Mouse (Mus musculus) heart, embryonic 16.5 days (tissue): ENCODE measurements around the gene Rpl31. TPM values are rescaled to one million over a fixed set of nuclear protein-coding genes. Genes with fewer than 3 reads are reported as not detected.

ENCODE experiments used
- ATAC-seq: fragments of 200-750 bp; cut with Nextera tagmentation; replicated peaks from 2 replicates; pipeline ENCODE4 v1.8.0; 2017; ENCODE audit warnings: moderate number of reproducible peaks; ENCODE audit not compliant: insufficient read depth, low FRiP score; ENCODE audit errors: extremely low read depth
- H3K27ac ChIP-seq: fragments of 300-500 bp; sonication (generic); 2 replicates; pipeline ENCODE4 v1.5.1; 2014; ENCODE audit warnings: mild to moderate bottlenecking, low read length, control low read depth, moderate library complexity
- H3K27me3 ChIP-seq: fragments of 300-500 bp; sonication (generic); 2 replicates; pipeline ENCODE4 v1.6.1; 2014; ENCODE audit warnings: low read length, mixed read lengths; ENCODE audit not compliant: control insufficient read depth, insufficient read depth
- H3K36me3 ChIP-seq: fragments of 300-500 bp; sonication (generic); 2 replicates; pipeline ENCODE4 v1.6.1; 2014; ENCODE audit not compliant: control insufficient read depth, insufficient read depth
- H3K4me1 ChIP-seq: fragments of 300-500 bp; sonication (generic); 2 replicates; pipeline ENCODE4 v1.6.1; 2014; ENCODE audit warnings: low read length, mixed read lengths; ENCODE audit not compliant: control insufficient read depth, insufficient read depth
- H3K4me2 ChIP-seq: fragments of 300-500 bp; sonication (generic); 2 replicates; pipeline ENCODE4 v1.6.1; 2014; ENCODE audit warnings: low read depth, mild to moderate bottlenecking, control low read depth, low read length
- H3K4me3 ChIP-seq: fragments of 300-500 bp; sonication (generic); 2 replicates; pipeline ENCODE4 v1.5.1; 2014; ENCODE audit warnings: mild to moderate bottlenecking, control low read depth, low read length
- H3K9ac ChIP-seq: fragments of 300-500 bp; sonication (generic); 2 replicates; pipeline ENCODE4 v1.6.1; 2014; ENCODE audit warnings: low read length, control low read depth
- H3K9me3 ChIP-seq: fragments of 300-500 bp; sonication (generic); replicated peaks from 2 replicates; pipeline ENCODE4 v1.6.1; 2016; ENCODE audit warnings: low read length; ENCODE audit not compliant: control insufficient read depth
- WGBS: fragments of 180-500 bp; shearing (Covaris S2); extraction: QIAGEN DNeasy Blood & Tissue Kit; methylation state at CpG from one replicate; pipeline ENCODE4 v1.1.7; 2014; 5-methylcytosine and 5-hydroxymethylcytosine counted together
- polyA plus RNA-seq: library from polyadenylated mRNA; unstranded; fragments of >200 nt; fragmentation: Nextera tagmentation; extraction: Ambion mirVana; gene quantifications from 2 replicates; pipeline ENCODE4 v1.2.1, GENCODE M21; 2015

Rpl31 gene
- polyA plus RNA-seq, 1 experiment from 2014 or later = 254 TPM

DNA sequence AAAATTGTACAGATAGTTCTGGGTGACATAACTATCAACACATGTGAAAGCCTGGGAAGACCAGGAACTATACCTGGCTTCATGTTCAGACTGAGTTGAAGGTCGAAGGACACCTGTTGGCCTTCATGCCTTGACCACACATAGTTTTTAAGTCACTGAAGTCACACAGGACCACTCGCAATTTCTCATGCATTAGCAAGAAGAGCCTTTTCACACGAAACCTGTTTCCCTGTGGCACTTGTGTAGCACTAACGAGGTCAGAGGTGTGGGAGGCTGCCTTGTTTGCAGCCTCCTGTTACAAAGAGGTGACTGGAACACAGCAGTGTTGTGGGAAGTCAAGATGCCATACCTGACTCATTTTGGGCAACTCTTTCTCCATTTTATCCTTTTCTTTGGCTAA is 5.7 kb downstream of the Rpl31 start:
- no peak overlapping the region for H3K9ac ChIP-seq
- no peak overlapping the region for H3K4me3 ChIP-seq
- no peak for ATAC-seq
- no peak overlapping the region for H3K4me2 ChIP-seq
- H3K27ac ChIP-seq = no peak overlapping the region
- H3K9me3 ChIP-seq = no peaks in the 10 kb centered on the region
- whole genome bisulfite sequencing = 65% methylated on average over 4 of the region's 4 CpGs
- peaks cover 9% of the 10 kb centered on the region for H3K4me1 ChIP-seq
- peaks cover 55% of the 10 kb centered on the region for H3K36me3 ChIP-seq
- H3K27me3 ChIP-seq = no peaks in the 10 kb centered on the region

DNA sequence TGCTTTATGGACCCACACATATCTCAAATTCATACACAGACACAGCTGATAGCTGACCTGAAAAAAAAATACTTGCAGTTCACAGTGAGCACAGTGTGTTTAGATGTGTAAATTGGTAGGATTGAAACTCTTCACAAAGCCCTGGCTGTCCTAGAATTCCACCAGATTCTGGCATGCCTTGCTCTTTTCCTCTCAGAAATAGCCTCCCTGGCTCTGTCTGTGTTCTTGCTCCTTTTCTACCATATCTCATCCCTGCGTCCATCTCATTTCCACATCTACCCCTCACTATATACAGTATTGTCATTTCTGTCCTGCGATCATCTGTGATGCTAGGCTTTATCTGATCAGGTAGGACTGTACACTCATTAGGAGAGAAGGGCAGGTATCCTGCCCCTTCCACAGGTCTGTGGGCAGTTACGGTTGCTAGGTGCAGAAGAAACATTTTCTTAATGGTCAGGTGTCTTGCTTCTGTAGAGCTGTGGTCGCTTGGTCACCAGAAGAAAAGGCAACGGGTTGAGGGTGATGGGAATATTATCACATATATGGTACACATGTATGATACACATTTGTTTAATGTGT is 6.7 kb downstream of the Rpl31 start:
- H3K4me3 ChIP-seq = no peak overlapping the region

GRCm38 (mm10) chr1:39376121-39376520 is 8.5 kb downstream of the Rpl31 start:
- Histone ChIP-seq H3K4me3 (no peak overlapping the region), H3K27ac (no peak overlapping the region), H3K9ac (no peak overlapping the region), H3K9me3 (no peaks in the 10 kb centered on the region), H3K4me2 (no peak overlapping the region), H3K27me3 (no peaks in the 10 kb centered on the region), H3K4me1 (no peaks in the 10 kb centered on the region), H3K36me3 (peaks cover 41% of the 10 kb centered on the region)
- WGBS = 85% methylated on average over 7 of the region's 7 CpGs
- ATAC-seq = no peak

More for the DNA sequence above, 6.7 kb downstream of the Rpl31 start:
- WGBS = 79% methylated on average over 5 of the region's 5 CpGs
- Histone ChIP-seq H3K27me3 (no peaks in the 10 kb centered on the region), H3K9ac (no peak overlapping the region), H3K4me2 (no peak overlapping the region), H3K9me3 (no peaks in the 10 kb centered on the region), H3K27ac (no peak overlapping the region), H3K4me1 (peaks cover 4% of the 10 kb centered on the region), H3K36me3 (peaks cover 55% of the 10 kb centered on the region)
- ATAC-seq = no peak

GRCm38 (mm10) chr1:39376726-39377240 is 9.1 kb downstream of the Rpl31 start:
- Histone ChIP-seq H3K9ac (no peak overlapping the region), H3K36me3 (peaks cover 35% of the 10 kb centered on the region)
- WGBS = 91% methylated on average over 9 of the region's 9 CpGs

DNA sequence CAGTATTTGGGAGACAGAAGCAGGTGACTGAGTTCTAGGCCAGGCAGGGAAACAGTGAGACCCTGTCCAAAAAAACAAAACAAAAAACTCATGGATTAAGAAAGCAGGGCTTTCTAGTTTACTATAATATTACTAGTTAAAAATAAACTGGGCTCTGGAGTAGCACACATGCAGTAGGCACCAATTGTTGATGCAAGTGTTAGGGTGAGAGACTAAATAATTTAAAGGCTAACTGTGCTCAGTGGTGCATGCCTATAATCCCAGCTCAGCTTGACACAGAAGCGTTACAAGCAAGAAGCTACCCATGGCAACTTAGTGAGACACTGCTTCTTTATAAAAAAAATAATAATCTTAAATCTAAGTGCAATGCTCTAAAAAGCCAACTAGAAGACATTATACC is 10.9 kb downstream of the Rpl31 start:
- Histone ChIP-seq H3K4me1 (no peaks in the 10 kb centered on the region), H3K9ac (no peak overlapping the region), H3K4me3 (no peak overlapping the region), H3K4me2 (no peak overlapping the region), H3K36me3 (peaks cover 19% of the 10 kb centered on the region), H3K27me3 (no peaks in the 10 kb centered on the region), H3K27ac (no peak overlapping the region), H3K9me3 (no peaks in the 10 kb centered on the region)
- 88% methylated on average over 1 of the region's 1 CpGs for WGBS
- ATAC-seq = no peak

More at GRCm38 (mm10) chr1:39376726-39377240, 9.1 kb downstream of the Rpl31 start:
- no peak overlapping the region for H3K27ac ChIP-seq
- H3K4me1 ChIP-seq = no peaks in the 10 kb centered on the region
- no peaks in the 10 kb centered on the region for H3K9me3 ChIP-seq
- H3K4me3 ChIP-seq = no peak overlapping the region
- H3K4me2 ChIP-seq = no peak overlapping the region
- ATAC-seq = no peak
- H3K27me3 ChIP-seq = no peaks in the 10 kb centered on the region

DNA sequence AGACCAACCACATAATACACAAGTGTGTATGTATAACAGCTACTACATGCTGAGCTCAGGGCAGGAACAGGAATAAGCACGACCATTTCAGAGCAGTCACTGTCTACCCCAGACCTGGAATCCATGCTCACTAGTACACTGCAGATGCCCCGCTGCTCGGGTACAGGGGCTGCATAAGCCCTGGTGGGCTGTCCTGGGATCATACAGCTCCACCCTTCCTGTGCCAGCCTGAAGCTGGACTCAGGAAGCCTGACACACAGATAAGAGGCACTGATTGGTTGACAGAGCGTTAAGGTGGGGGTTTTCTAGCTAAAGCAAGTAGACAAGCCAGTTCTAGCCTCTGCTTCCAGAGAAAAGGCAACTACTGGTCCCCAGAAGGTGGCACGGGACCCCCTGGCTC is 11.4 kb downstream of the Rpl31 start:
- Histone ChIP-seq H3K27ac (no peak overlapping the region), H3K27me3 (no peaks in the 10 kb centered on the region), H3K9ac (no peak overlapping the region), H3K4me2 (no peak overlapping the region), H3K9me3 (no peaks in the 10 kb centered on the region), H3K36me3 (peaks cover 17% of the 10 kb centered on the region), H3K4me1 (no peaks in the 10 kb centered on the region), H3K4me3 (no peak overlapping the region)
- ATAC-seq = no peak
- 49% methylated on average over 5 of the region's 5 CpGs for WGBS

DNA sequence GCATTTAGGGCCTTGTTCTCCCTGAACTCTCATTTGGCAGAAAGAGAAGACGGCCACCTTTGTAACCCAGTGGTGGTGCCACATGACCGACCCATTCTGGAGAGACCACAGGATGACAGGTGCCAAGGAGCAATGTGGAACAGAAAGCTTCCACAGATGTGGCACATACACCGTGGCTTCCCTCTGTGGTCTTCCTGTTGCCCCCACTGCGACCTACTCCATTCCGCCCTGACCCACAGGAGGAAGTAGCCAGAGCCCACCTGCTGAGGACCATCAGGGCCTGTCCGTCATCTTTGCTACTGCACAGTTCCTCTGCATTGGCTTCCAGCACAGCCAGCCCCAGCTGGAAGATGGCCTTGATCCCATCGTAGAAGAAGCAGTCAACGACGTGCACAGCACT is 13.4 kb downstream of the Rpl31 start:
- Histone ChIP-seq H3K36me3 (peaks cover 10% of the 10 kb centered on the region), H3K9ac (no peak overlapping the region), H3K27me3 (no peaks in the 10 kb centered on the region), H3K27ac (no peak overlapping the region), H3K4me2 (no peak overlapping the region), H3K4me3 (no peak overlapping the region), H3K9me3 (no peaks in the 10 kb centered on the region), H3K4me1 (no peaks in the 10 kb centered on the region)
- no peak for ATAC-seq
- 85% methylated on average over 9 of the region's 9 CpGs for WGBS

GRCm38 (mm10) chr1:39384914-39385313 is 17.3 kb downstream of the Rpl31 start:
- H3K9ac ChIP-seq = no peak overlapping the region
- no peaks in the 10 kb centered on the region for H3K27me3 ChIP-seq
- H3K4me3 ChIP-seq = no peak overlapping the region
- peaks cover 4% of the 10 kb centered on the region; the same call in 1 of the 2 replicates for H3K36me3 ChIP-seq
- no peak overlapping the region for H3K27ac ChIP-seq
- 71% methylated on average over 9 of the region's 9 CpGs for WGBS
- H3K9me3 ChIP-seq = no peaks in the 10 kb centered on the region
- H3K4me1 ChIP-seq = no peaks in the 10 kb centered on the region
- ATAC-seq = no peak
- no peak overlapping the region for H3K4me2 ChIP-seq

GRCm38 (mm10) chr1:39386456-39386855 is 18.8 kb downstream of the Rpl31 start:
- no peak overlapping the region for H3K4me3 ChIP-seq
- H3K4me1 ChIP-seq = no peaks in the 10 kb centered on the region
- 0 out of 2 replicates have a peak, but pooled peaks cover 4% of the 10 kb centered on the region for H3K36me3 ChIP-seq
- H3K9ac ChIP-seq = no peak overlapping the region
- ATAC-seq = no peak
- 63% methylated on average over 3 of the region's 3 CpGs for WGBS
- H3K27me3 ChIP-seq = no peaks in the 10 kb centered on the region
- H3K9me3 ChIP-seq = no peaks in the 10 kb centered on the region
- no peak overlapping the region for H3K27ac ChIP-seq
- no peak overlapping the region for H3K4me2 ChIP-seq
